Mouse (Mus musculus): ENCODE results near the gene Zfp12. TPM values are rescaled to one million over a fixed set of nuclear protein-coding genes. Genes with fewer than 3 reads are reported as not detected.

Zfp12 gene
- polyA plus RNA-seq, 2 experiments: 1.8 to 2.3 TPM

GRCm38 (mm10) chr5:143226790-143227189 is 8.2 kb upstream of the Zfp12 start, which contains the start of gene Spdye4a:
Gene Spdye4a (minus strand): TSS chr5:143226890.
- Histone ChIP-seq H3K27me3 (ENCODE audit: control insufficient read depth, insufficient read depth, low read length) (no peaks in the 10 kb centered on the region), H3K27ac (no peak within 1 kb of the TSS), H3K36me3 (replicated peaks; ENCODE audit: control insufficient read depth, insufficient read depth, low read depth) (no peaks in the 10 kb centered on the region), H3K4me3 (ENCODE audit: insufficient read depth in 1 of 2, low read depth in 2 of 2, low read length in 2 of 2) (no peak within 1 kb of the TSS), H3K9ac (replicated peaks) (no peak within 1 kb of the TSS), H3K4me1 (replicated peaks; ENCODE audit: control insufficient read depth in 2 of 2, insufficient read depth in 2 of 2, low read length in 1 of 2) (no peaks in the 10 kb centered on the region), H3K4me2 (ENCODE audit: low read depth) (no peak within 1 kb of the TSS), H3K9me3 (ENCODE audit: control insufficient read depth, low read length) (no peaks in the 10 kb centered on the region)
- DNase-seq (ENCODE audit: low read depth in 3 of 3, low spot score in 3 of 3) (no peak), ATAC-seq (ENCODE audit: insufficient read depth) (no peak)
- WGBS (ENCODE audit: insufficient replicate concordance): 70% methylated on average over 3 of the region's 3 CpGs
- TF ChIP-seq CTCF (IDR thresholded peaks at IDR 0.05; ENCODE audit: low read depth) (no peak), EP300 (IDR thresholded peaks at IDR 0.05; ENCODE audit: low read depth) (no peak)

- no peak for DNase-seq (ENCODE audit: low read depth in 3 of 3, low spot score in 3 of 3)
Observed at GRCm38 (mm10) chr5:143236036-143236435, 1.1 kb downstream of the Zfp12 start.

DNA sequence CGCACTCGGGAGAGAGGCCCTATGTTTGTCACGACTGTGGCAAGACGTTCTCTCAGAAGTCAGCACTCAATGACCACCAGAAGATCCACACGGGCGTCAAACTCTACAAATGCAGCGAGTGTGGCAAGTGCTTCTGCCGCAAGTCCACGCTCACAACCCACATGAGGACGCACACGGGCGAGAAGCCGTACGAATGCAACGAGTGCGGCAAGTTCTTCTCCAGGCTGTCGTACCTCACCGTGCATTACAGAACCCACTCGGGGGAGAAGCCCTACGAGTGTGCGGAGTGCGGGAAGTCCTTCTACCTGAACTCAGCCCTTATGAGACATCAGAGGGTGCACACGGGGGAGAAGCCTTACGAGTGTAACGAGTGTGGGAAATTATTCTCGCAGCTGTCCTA is 10.0 kb downstream of the Zfp12 start:
- Histone ChIP-seq H3K36me3 (replicated peaks; ENCODE audit: control insufficient read depth, insufficient read depth, low read depth) (peaks cover 3% of the 10 kb centered on the region), H3K4me2 (ENCODE audit: low read depth) (no peak overlapping the region), H3K4me1 (replicated peaks; ENCODE audit: control insufficient read depth in 2 of 2, insufficient read depth in 2 of 2, low read length in 1 of 2) (no peaks in the 10 kb centered on the region), H3K27ac (no peak overlapping the region), H3K9me3 (ENCODE audit: control insufficient read depth, low read length) (no peaks in the 10 kb centered on the region), H3K9ac (replicated peaks) (no peak overlapping the region), H3K27me3 (ENCODE audit: control insufficient read depth, insufficient read depth, low read length) (no peaks in the 10 kb centered on the region), H3K4me3 (ENCODE audit: insufficient read depth in 1 of 2, low read depth in 2 of 2, low read length in 2 of 2) (no peak overlapping the region)
- no peak for DNase-seq (ENCODE audit: low read depth in 3 of 3, low spot score in 3 of 3)
- ATAC-seq (ENCODE audit: insufficient read depth): no peak
- WGBS (ENCODE audit: insufficient replicate concordance): 87% methylated on average over 26 of the region's 26 CpGs
- no peak for TF ChIP-seq EP300 (IDR thresholded peaks at IDR 0.05; ENCODE audit: low read depth)
- no peak for TF ChIP-seq CTCF (IDR thresholded peaks at IDR 0.05; ENCODE audit: low read depth)

More at GRCm38 (mm10) chr5:143236036-143236435, 1.1 kb downstream of the Zfp12 start:
- no peak for ATAC-seq (ENCODE audit: insufficient read depth)
- Histone ChIP-seq H3K27me3 (ENCODE audit: control insufficient read depth, insufficient read depth, low read length) (no peaks in the 10 kb centered on the region), H3K27ac (no peak overlapping the region), H3K9me3 (ENCODE audit: control insufficient read depth, low read length) (no peaks in the 10 kb centered on the region), H3K36me3 (replicated peaks; ENCODE audit: control insufficient read depth, insufficient read depth, low read depth) (no peaks in the 10 kb centered on the region), H3K4me3 (ENCODE audit: insufficient read depth in 1 of 2, low read depth in 2 of 2, low read length in 2 of 2) (peak overlapping the region; percentile 18 to 81; a peak in 3 of 4 replicates), H3K4me1 (replicated peaks; ENCODE audit: control insufficient read depth in 2 of 2, insufficient read depth in 2 of 2, low read length in 1 of 2) (peaks cover 0 to 5% of the 10 kb centered on the region in 2 experiments; a peak in 1 of 4 replicates), H3K4me2 (ENCODE audit: low read depth) (peak overlapping the region; percentile 87), H3K9ac (replicated peaks) (no peak overlapping the region)
- 42% methylated on average over 9 of the region's 9 CpGs for WGBS (ENCODE audit: insufficient replicate concordance)
- TF ChIP-seq CTCF (IDR thresholded peaks at IDR 0.05; ENCODE audit: low read depth): no peak
- TF ChIP-seq EP300 (IDR thresholded peaks at IDR 0.05; ENCODE audit: low read depth): no peak

DNA sequence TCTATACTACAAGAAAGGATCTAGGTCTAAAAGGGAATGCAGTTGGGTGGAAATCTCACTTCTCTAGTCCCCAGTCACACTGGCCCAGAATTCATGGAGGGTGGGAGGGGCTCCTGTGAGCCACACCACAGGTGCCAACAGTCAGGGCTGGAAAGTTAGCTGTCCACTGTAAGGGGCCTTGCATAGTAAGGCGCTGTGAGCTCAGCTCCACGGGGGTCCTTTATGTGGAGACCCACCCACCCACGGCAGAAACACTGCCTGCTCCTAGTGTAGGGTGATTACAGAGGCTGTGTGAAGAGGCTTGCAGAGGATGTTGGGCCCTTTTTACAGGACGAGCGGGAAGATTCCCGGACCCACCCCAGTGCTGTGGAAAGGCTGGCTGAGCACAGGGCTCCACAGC is 17.1 kb downstream of the Zfp12 start:
- Histone ChIP-seq H3K36me3 (replicated peaks; ENCODE audit: control insufficient read depth, insufficient read depth, low read depth) (no peaks in the 10 kb centered on the region), H3K4me3 (ENCODE audit: insufficient read depth in 1 of 2, low read depth in 2 of 2, low read length in 2 of 2) (no peak overlapping the region), H3K4me1 (replicated peaks; ENCODE audit: control insufficient read depth in 2 of 2, insufficient read depth in 2 of 2, low read length in 1 of 2) (no peaks in the 10 kb centered on the region), H3K9ac (replicated peaks) (no peak overlapping the region), H3K27me3 (ENCODE audit: control insufficient read depth, insufficient read depth, low read length) (peaks cover 58% of the 10 kb centered on the region), H3K4me2 (ENCODE audit: low read depth) (no peak overlapping the region), H3K9me3 (ENCODE audit: control insufficient read depth, low read length) (no peaks in the 10 kb centered on the region), H3K27ac (no peak overlapping the region)
- no peak for ATAC-seq (ENCODE audit: insufficient read depth)
- TF ChIP-seq CTCF (IDR thresholded peaks at IDR 0.05; ENCODE audit: low read depth): no peak
- no peak for TF ChIP-seq EP300 (IDR thresholded peaks at IDR 0.05; ENCODE audit: low read depth)
- DNase-seq (ENCODE audit: low read depth in 3 of 3, low spot score in 3 of 3): no peak
- WGBS (ENCODE audit: insufficient replicate concordance): 37% methylated on average over 6 of the region's 6 CpGs

DNA sequence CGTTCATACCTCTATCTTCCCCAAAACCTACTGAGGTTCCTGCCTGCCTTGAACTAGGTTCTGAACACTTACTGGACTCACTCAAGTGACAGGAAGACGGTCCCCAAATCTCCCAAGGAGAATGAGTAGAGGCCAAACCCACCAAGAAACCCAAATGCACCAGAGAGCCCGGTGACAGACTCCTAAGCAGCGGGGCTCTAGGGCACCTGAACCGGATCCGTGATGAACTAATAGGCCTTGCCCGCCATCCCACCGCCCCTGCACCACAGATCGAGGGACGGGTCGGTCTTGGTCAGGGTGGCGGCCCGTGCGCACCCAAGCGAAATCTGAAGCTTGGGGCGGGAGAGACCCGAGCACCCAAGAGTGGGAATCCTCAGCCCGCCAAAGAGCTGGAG is 17.8 kb downstream of the Zfp12 start:
- DNase-seq (ENCODE audit: low read depth in 3 of 3, low spot score in 3 of 3) (no peak), ATAC-seq (ENCODE audit: insufficient read depth) (no peak)
- Histone ChIP-seq H3K4me2 (ENCODE audit: low read depth) (no peak overlapping the region), H3K9me3 (ENCODE audit: control insufficient read depth, low read length) (no peaks in the 10 kb centered on the region), H3K36me3 (replicated peaks; ENCODE audit: control insufficient read depth, insufficient read depth, low read depth) (no peaks in the 10 kb centered on the region), H3K4me3 (ENCODE audit: insufficient read depth in 1 of 2, low read depth in 2 of 2, low read length in 2 of 2) (no peak overlapping the region), H3K27ac (no peak overlapping the region), H3K4me1 (replicated peaks; ENCODE audit: control insufficient read depth in 2 of 2, insufficient read depth in 2 of 2, low read length in 1 of 2) (no peaks in the 10 kb centered on the region), H3K9ac (replicated peaks) (no peak overlapping the region), H3K27me3 (ENCODE audit: control insufficient read depth, insufficient read depth, low read length) (peaks cover 58% of the 10 kb centered on the region)
- no peak for TF ChIP-seq CTCF (IDR thresholded peaks at IDR 0.05; ENCODE audit: low read depth)
- TF ChIP-seq EP300 (IDR thresholded peaks at IDR 0.05; ENCODE audit: low read depth): no peak
- 12% methylated on average over 18 of the region's 18 CpGs for WGBS (ENCODE audit: insufficient replicate concordance)
